Mouse (Mus musculus) stomach, embryonic 14.5 days (tissue): Measurements from ENCODE around the gene Lypd9. TPM values are rescaled to one million over a fixed set of nuclear protein-coding genes. Genes with fewer than 3 reads are reported as not detected.

Source experiments
- ATAC-seq: fragments of 200-750 bp; cut with Nextera tagmentation; 2 replicates; pipeline ENCODE4 v1.8.0; 2017; ENCODE audit warnings: low read depth, moderate TSS enrichment; ENCODE audit not compliant: insufficient number of reproducible peaks, insufficient read depth, low FRiP score
- H3K27ac ChIP-seq: fragments of 300-500 bp; sonication (generic); 2 replicates; pipeline ENCODE4 v1.5.1; 2014; ENCODE audit warnings: mild to moderate bottlenecking, low read length, moderate library complexity, mixed read lengths
- H3K27me3 ChIP-seq: fragments of 300-500 bp; sonication (generic); 2 replicates; pipeline ENCODE4 v1.6.1; 2014; ENCODE audit warnings: low read length, control low read depth, mixed read lengths; ENCODE audit not compliant: control insufficient read depth, insufficient read depth
- H3K36me3 ChIP-seq: fragments of 300-500 bp; sonication (generic); 2 replicates; pipeline ENCODE4 v1.6.1; 2014; ENCODE audit warnings: mild to moderate bottlenecking, control low read depth, low read length, moderate library complexity, mixed read lengths; ENCODE audit not compliant: control insufficient read depth, insufficient read depth
- H3K4me1 ChIP-seq: fragments of 300-500 bp; sonication (generic); 2 replicates; pipeline ENCODE4 v1.6.1; 2014; ENCODE audit warnings: low read length, control low read depth, mixed read lengths; ENCODE audit not compliant: control insufficient read depth, insufficient read depth
- H3K4me2 ChIP-seq: fragments of 300-500 bp; sonication (generic); replicated peaks from 2 replicates; pipeline ENCODE4 v1.6.1; 2014; ENCODE audit warnings: low read depth, low read length, control low read depth
- H3K4me3 ChIP-seq: fragments of 300-500 bp; sonication (generic); 2 replicates; pipeline ENCODE4 v1.5.1; 2014; ENCODE audit warnings: low read depth, low read length, control low read depth
- H3K9ac ChIP-seq: fragments of 300-500 bp; sonication (generic); replicated peaks from 2 replicates; pipeline ENCODE4 v1.6.1; 2014; ENCODE audit warnings: low read depth, mild to moderate bottlenecking, control low read depth, low read length, moderate library complexity, mixed read lengths
- H3K9me3 ChIP-seq: fragments of 300-500 bp; sonication (generic); 2 replicates; pipeline ENCODE4 v1.6.1; 2016; ENCODE audit warnings: low read depth, low read length, control low read depth; ENCODE audit not compliant: control insufficient read depth
- WGBS: fragments of 180-500 bp; shearing (Covaris S2); extraction: QIAGEN DNeasy Blood & Tissue Kit; methylation state at CpG from one replicate; pipeline ENCODE4 v1.1.7; 2014; 5-methylcytosine and 5-hydroxymethylcytosine counted together
- polyA plus RNA-seq: library from polyadenylated mRNA; unstranded; fragments of >200 nt; fragmentation: Nextera tagmentation; extraction: Ambion mirVana; gene quantifications from 2 replicates; pipeline ENCODE4 v1.2.1, GENCODE M21; 2014

Gene Lypd9
- polyA plus RNA-seq, 1 experiment from 2014 or later: not detected

- no peak within 1 kb of the TSS for H3K9ac ChIP-seq
- H3K27ac ChIP-seq: no peak within 1 kb of the TSS
- 41% methylated on average over 1 of the region's 1 CpGs for WGBS
- H3K9me3 ChIP-seq: no peaks in the 10 kb centered on the region
- no peaks in the 10 kb centered on the region for H3K36me3 ChIP-seq
- no peak within 1 kb of the TSS for H3K4me2 ChIP-seq
- no peaks in the 10 kb centered on the region for H3K27me3 ChIP-seq
- no peak for ATAC-seq
- no peaks in the 10 kb centered on the region for H3K4me1 ChIP-seq
- no peak within 1 kb of the TSS for H3K4me3 ChIP-seq
These were observed 31.9 kb downstream of the Lypd9 start, which contains the start of gene 1810065E05Rik for GRCm38 (mm10) chr11:58420815-58421214. Gene 1810065E05Rik, plus strand, starts transcription at chr11:58421111.

DNA sequence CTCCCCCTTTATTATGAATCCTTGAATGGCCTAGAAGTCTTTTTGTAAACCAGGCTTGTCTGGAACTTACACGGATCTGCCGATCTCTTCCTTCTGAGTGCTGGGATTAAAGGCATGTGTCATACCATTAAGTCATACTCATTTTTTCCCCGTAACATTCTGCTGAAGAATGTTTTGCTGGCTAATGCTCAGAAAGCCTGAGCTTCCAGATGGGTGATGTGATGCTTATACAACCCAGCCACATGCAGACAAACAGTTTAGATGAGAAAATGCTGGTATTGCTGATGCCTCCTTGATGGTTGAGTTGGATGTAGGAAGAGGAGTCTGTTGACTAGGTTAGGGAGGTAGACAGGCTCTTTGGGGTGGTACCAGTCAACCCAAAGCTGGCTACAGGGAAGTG, 34.4 kb downstream of the Lypd9 start:
- H3K4me3 ChIP-seq: no peak overlapping the region
- H3K27ac ChIP-seq: no peak overlapping the region
- WGBS: 41% methylated on average over 3 of the region's 3 CpGs
- H3K4me2 ChIP-seq: no peak overlapping the region
- no peak overlapping the region for H3K9ac ChIP-seq
- no peaks in the 10 kb centered on the region for H3K4me1 ChIP-seq
- no peaks in the 10 kb centered on the region for H3K36me3 ChIP-seq
- ATAC-seq: no peak
- H3K9me3 ChIP-seq: no peaks in the 10 kb centered on the region
- no peaks in the 10 kb centered on the region for H3K27me3 ChIP-seq

- no peaks in the 10 kb centered on the region for H3K4me1 ChIP-seq
- H3K4me2 ChIP-seq: no peak overlapping the region
- 64% methylated on average over 3 of the region's 3 CpGs for WGBS
- H3K9ac ChIP-seq: no peak overlapping the region
- no peak overlapping the region for H3K27ac ChIP-seq
- H3K27me3 ChIP-seq: no peaks in the 10 kb centered on the region
- no peak for ATAC-seq
- H3K36me3 ChIP-seq: no peaks in the 10 kb centered on the region
- no peaks in the 10 kb centered on the region for H3K9me3 ChIP-seq
- H3K4me3 ChIP-seq: no peak overlapping the region
These were observed 44.7 kb downstream of the Lypd9 start for GRCm38 (mm10) chr11:58408066-58408465.

- no peak overlapping the region for H3K27ac ChIP-seq
- H3K9ac ChIP-seq: no peak overlapping the region
- H3K4me3 ChIP-seq: no peak overlapping the region
- no peak for ATAC-seq
- WGBS: 49% methylated on average over 5 of the region's 5 CpGs
- no peaks in the 10 kb centered on the region for H3K9me3 ChIP-seq
- H3K4me1 ChIP-seq: no peaks in the 10 kb centered on the region
- no peaks in the 10 kb centered on the region for H3K36me3 ChIP-seq
- no peak overlapping the region for H3K4me2 ChIP-seq
- no peaks in the 10 kb centered on the region for H3K27me3 ChIP-seq
These were observed 52.1 kb downstream of the Lypd9 start for GRCm38 (mm10) chr11:58400655-58401054.

- Histone ChIP-seq H3K4me3 (no peak overlapping the region), H3K36me3 (no peaks in the 10 kb centered on the region), H3K27me3 (no peaks in the 10 kb centered on the region), H3K4me2 (no peak overlapping the region), H3K27ac (no peak overlapping the region), H3K9ac (no peak overlapping the region), H3K9me3 (no peaks in the 10 kb centered on the region), H3K4me1 (no peaks in the 10 kb centered on the region)
- 64% methylated on average over 6 of the region's 6 CpGs for WGBS
- no peak for ATAC-seq
These were observed 52.6 kb downstream of the Lypd9 start for GRCm38 (mm10) chr11:58399985-58400645.

Other genes starting within 250 kb of the Lypd9 start
- gene 4930438A08Rik, start 178.1 kb downstream of the Lypd9 start, polyA plus RNA-seq: not detected in 2 replicates
- gene Zfp692, start 145.9 kb downstream of the Lypd9 start, polyA plus RNA-seq: 19.8 and 21.3 TPM in 2 replicates
- gene Zfp672, start 122.6 kb downstream of the Lypd9 start, polyA plus RNA-seq: 41.8 and 44.9 TPM in 2 replicates
- gene Sh3bp5l, start 122.2 kb downstream of the Lypd9 start, polyA plus RNA-seq: 22.4 and 24.2 TPM in 2 replicates
- gene Lypd8, start 73.9 kb downstream of the Lypd9 start, polyA plus RNA-seq: 32.0 and 42.9 TPM in 2 replicates
- gene 1810065E05Rik, start 31.8 kb downstream of the Lypd9 start, polyA plus RNA-seq: not detected in 2 replicates
- gene Gm12253, start 20.4 kb downstream of the Lypd9 start, polyA plus RNA-seq: not detected in 2 replicates
- not detected in 2 replicates for gene Olfr30, start 9.3 kb upstream of the Lypd9 start, polyA plus RNA-seq
- gene Olfr332, start 39.6 kb upstream of the Lypd9 start, polyA plus RNA-seq: not detected in 2 replicates
- not detected in 2 replicates for gene Olfr331, start 49.6 kb upstream of the Lypd9 start, polyA plus RNA-seq
- gene Olfr330, start 81.9 kb upstream of the Lypd9 start, polyA plus RNA-seq: not detected in 2 replicates
- not detected in 2 replicates for gene Olfr329-ps, start 93.5 kb upstream of the Lypd9 start, polyA plus RNA-seq
- gene Olfr328, start 102.7 kb upstream of the Lypd9 start, polyA plus RNA-seq: 0.12 TPM in 1 of 2 replicates, not detected in the other
- gene Olfr224, start 117.6 kb upstream of the Lypd9 start, polyA plus RNA-seq: not detected in 2 replicates
- gene Olfr325, start 124.8 kb upstream of the Lypd9 start, polyA plus RNA-seq: not detected in 2 replicates
- gene Olfr324, start 142.2 kb upstream of the Lypd9 start, polyA plus RNA-seq: not detected in 2 replicates
- 0.58 and 0.90 TPM in 2 replicates for gene 2210407C18Rik, start 163.2 kb upstream of the Lypd9 start, polyA plus RNA-seq
- gene Olfr323, start 177.6 kb upstream of the Lypd9 start, polyA plus RNA-seq: not detected in 2 replicates
- gene Trim58, start 187.5 kb upstream of the Lypd9 start, polyA plus RNA-seq: 0.14 TPM in 1 of 2 replicates, not detected in the other
- gene Olfr322, start 205.9 kb upstream of the Lypd9 start, polyA plus RNA-seq: not detected in 2 replicates
- not detected in 2 replicates for gene Olfr320, start 228.2 kb upstream of the Lypd9 start, polyA plus RNA-seq
- gene Olfr319, start 246.2 kb upstream of the Lypd9 start, polyA plus RNA-seq: not detected in 2 replicates